Mouse (Mus musculus) pancreas, adult 10 weeks (tissue): Measurements from ENCODE around the gene Zfp317. TPM values are rescaled to one million over a fixed set of nuclear protein-coding genes. Genes with fewer than 3 reads are reported as not detected.

Experiments
- polyA plus RNA-seq: library from polyadenylated mRNA; stranded (reverse); fragments of 350-450 nt; fragmentation: Illumina TruSeq; extraction: RNeasy Lipid Tissue Mini Kit (QIAGEN cat#74804); gene quantifications from one replicate; pipeline ENCODE4 v1.2.3, GENCODE M21; 2015; ENCODE audit warnings: low read depth, low replicate concordance; ENCODE audit not compliant: insufficient read depth

The Zfp317 gene
- 3.8 TPM for polyA plus RNA-seq

GRCm38 (mm10) chr9:19621843-19622822 is at the start of gene Zfp317:
Zfp317 (plus strand) TSS chr9:19622102.

GRCm38 (mm10) chr9:19582317-19582716 is 39.6 kb upstream of the Zfp317 start, which contains the start of gene Olfr855:
Olfr855 (plus strand) TSS chr9:19582617.

Other genes starting within 250 kb of the Zfp317 start
- not detected for gene Olfr847, start 243.4 kb upstream of the Zfp317 start, polyA plus RNA-seq
- gene Olfr849, start 181.8 kb upstream of the Zfp317 start, polyA plus RNA-seq: not detected
- gene Olfr850, start 143.9 kb upstream of the Zfp317 start, polyA plus RNA-seq: not detected
- gene Olfr851, start 128.8 kb upstream of the Zfp317 start, polyA plus RNA-seq: not detected
- gene Olfr853, start 81.0 kb upstream of the Zfp317 start, polyA plus RNA-seq: not detected
- not detected for gene Olfr854, start 54.7 kb upstream of the Zfp317 start, polyA plus RNA-seq
- gene Olfr855, start 39.5 kb upstream of the Zfp317 start, polyA plus RNA-seq: not detected
- not detected for gene Olfr857, start 87.3 kb downstream of the Zfp317 start, polyA plus RNA-seq
- not detected for gene Olfr58, start 158.2 kb downstream of the Zfp317 start, polyA plus RNA-seq
- not detected for gene Olfr859, start 182.8 kb downstream of the Zfp317 start, polyA plus RNA-seq
- not detected for gene Olfr860, start 227.6 kb downstream of the Zfp317 start, polyA plus RNA-seq